Mouse (Mus musculus): ENCODE data around the gene Cdt1. TPM values are rescaled to one million over a fixed set of nuclear protein-coding genes. Genes with fewer than 3 reads are reported as not detected.

Cdt1 gene
- polyA plus RNA-seq, 1 experiment from 2014 or later: 31.0 TPM

GRCm38 (mm10) chr8:122593783-122594507 lies 26.1 kb downstream of the Cdt1 start:
- Histone ChIP-seq H3K9ac (peak overlapping the region; percentile 19; the same call in 1 of the 2 replicates), H3K27ac (replicated peaks) (no peak overlapping the region), H3K4me2 (no peak overlapping the region), H3K36me3 (peaks cover 21% of the 10 kb centered on the region), H3K27me3 (replicated peaks) (peaks cover 6% of the 10 kb centered on the region; the same call in 1 of the 2 replicates), H3K9me3 (no peaks in the 10 kb centered on the region), H3K4me3 (no peak overlapping the region), H3K4me1 (peaks cover 14% of the 10 kb centered on the region)
- ATAC-seq (ENCODE audit: extremely low read depth, insufficient number of reproducible peaks, low FRiP score, low TSS enrichment): no peak
- WGBS: 69% methylated on average over 19 of the region's 19 CpGs

- WGBS: 39% methylated on average over 4 of the region's 4 CpGs
- Histone ChIP-seq H3K4me3 (no peak overlapping the region), H3K9me3 (no peaks in the 10 kb centered on the region), H3K27ac (replicated peaks) (no peak overlapping the region), H3K4me2 (no peak overlapping the region), H3K9ac (no peak overlapping the region), H3K27me3 (replicated peaks) (peaks cover 6% of the 10 kb centered on the region; the same call in 1 of the 2 replicates), H3K36me3 (peaks cover 25% of the 10 kb centered on the region), H3K4me1 (peaks cover 18% of the 10 kb centered on the region)
- no peak for ATAC-seq (ENCODE audit: extremely low read depth, insufficient number of reproducible peaks, low FRiP score, low TSS enrichment)
These were observed 28.2 kb downstream of the Cdt1 start for GRCm38 (mm10) chr8:122596031-122596430.

DNA sequence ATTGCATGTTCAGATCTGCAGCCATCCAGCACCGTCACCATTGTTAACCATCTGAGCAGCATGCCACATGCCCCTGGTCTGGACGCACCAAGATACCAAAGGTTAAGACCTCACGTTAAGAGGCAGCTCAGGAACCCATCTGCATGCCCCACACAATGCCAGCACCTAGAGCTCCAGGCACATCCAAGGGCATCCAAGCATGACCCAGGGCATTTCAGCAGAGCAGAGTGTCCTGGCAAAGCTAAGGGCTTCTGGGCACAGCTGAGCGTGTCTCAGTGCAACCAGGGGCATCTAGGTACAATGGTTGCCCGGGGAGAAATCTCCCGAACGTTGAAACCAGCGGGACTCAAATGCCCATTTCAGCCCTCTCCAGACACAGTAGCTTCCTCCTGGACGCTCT lies 32.9 kb downstream of the Cdt1 start:
- no peak overlapping the region for H3K9ac ChIP-seq
- no peak overlapping the region for H3K4me2 ChIP-seq
- no peak for ATAC-seq (ENCODE audit: extremely low read depth, insufficient number of reproducible peaks, low FRiP score, low TSS enrichment)
- 89% methylated on average over 9 of the region's 9 CpGs for WGBS
- H3K27ac ChIP-seq (replicated peaks): no peak overlapping the region
- H3K36me3 ChIP-seq: peaks cover 20% of the 10 kb centered on the region
- H3K4me1 ChIP-seq: peaks cover 15% of the 10 kb centered on the region
- no peak overlapping the region for H3K4me3 ChIP-seq
- H3K9me3 ChIP-seq: no peaks in the 10 kb centered on the region
- H3K27me3 ChIP-seq (replicated peaks): no peaks in the 10 kb centered on the region

DNA sequence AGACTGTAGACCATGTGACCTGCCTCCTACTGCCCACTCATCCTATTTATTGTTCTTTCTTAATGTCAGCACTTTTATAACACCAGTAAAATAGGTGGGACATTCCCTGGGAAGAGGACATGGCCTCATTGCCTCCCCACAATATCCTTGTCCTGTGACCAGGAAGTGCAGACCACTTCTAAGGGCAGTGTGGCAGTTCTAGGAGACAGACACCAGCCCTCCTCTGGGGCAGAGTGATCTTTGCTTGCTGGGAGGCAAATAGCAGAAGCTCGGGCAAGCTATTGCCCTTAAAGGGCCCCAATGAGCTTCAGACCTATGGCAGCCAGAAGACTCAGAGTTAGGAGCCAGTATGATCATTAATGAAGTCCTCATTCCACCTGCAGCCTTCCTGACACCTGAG lies 36.8 kb downstream of the Cdt1 start:
- H3K9ac ChIP-seq: no peak overlapping the region
- no peak overlapping the region for H3K4me2 ChIP-seq
- 49% methylated on average over 1 of the region's 1 CpGs for WGBS
- peak overlapping the region; percentile 26 for H3K27ac ChIP-seq (replicated peaks)
- no peaks in the 10 kb centered on the region for H3K9me3 ChIP-seq
- 0 out of 2 replicates have a peak, but pooled peaks cover 2% of the 10 kb centered on the region for H3K36me3 ChIP-seq
- ATAC-seq (ENCODE audit: extremely low read depth, insufficient number of reproducible peaks, low FRiP score, low TSS enrichment): no peak
- no peaks in the 10 kb centered on the region for H3K27me3 ChIP-seq (replicated peaks)
- no peak overlapping the region for H3K4me3 ChIP-seq
- peaks cover 12% of the 10 kb centered on the region for H3K4me1 ChIP-seq

- WGBS: 49% methylated on average over 4 of the region's 4 CpGs
- no peak overlapping the region for H3K4me3 ChIP-seq
- H3K4me2 ChIP-seq: peak overlapping the region; percentile 23; the same call in 1 of the 2 replicates
- no peaks in the 10 kb centered on the region for H3K9me3 ChIP-seq
- 0 out of 2 replicates have a peak, but pooled peaks cover 2% of the 10 kb centered on the region for H3K36me3 ChIP-seq
- no peaks in the 10 kb centered on the region for H3K27me3 ChIP-seq (replicated peaks)
- peak overlapping the region; percentile 26 for H3K27ac ChIP-seq (replicated peaks)
- peak overlapping the region; percentile 5; the same call in 1 of the 2 replicates for H3K9ac ChIP-seq
- ATAC-seq (ENCODE audit: extremely low read depth, insufficient number of reproducible peaks, low FRiP score, low TSS enrichment): no peak
- peaks cover 19% of the 10 kb centered on the region for H3K4me1 ChIP-seq
These were observed 37.6 kb downstream of the Cdt1 start for GRCm38 (mm10) chr8:122605367-122605766.

- no peak for ATAC-seq (ENCODE audit: extremely low read depth, insufficient number of reproducible peaks, low FRiP score, low TSS enrichment)
- H3K27ac ChIP-seq (replicated peaks): no peak overlapping the region
- H3K4me1 ChIP-seq: peaks cover 26% of the 10 kb centered on the region
- no peak overlapping the region for H3K4me2 ChIP-seq
- H3K36me3 ChIP-seq: 0 out of 2 replicates have a peak, but pooled peaks cover 1% of the 10 kb centered on the region
- no peak overlapping the region for H3K9ac ChIP-seq
- no peak overlapping the region for H3K4me3 ChIP-seq
- 84% methylated on average over 11 of the region's 12 CpGs for WGBS
- no peaks in the 10 kb centered on the region for H3K9me3 ChIP-seq
- H3K27me3 ChIP-seq (replicated peaks): no peaks in the 10 kb centered on the region
These were observed 39.0 kb downstream of the Cdt1 start for GRCm38 (mm10) chr8:122606810-122607209.

DNA sequence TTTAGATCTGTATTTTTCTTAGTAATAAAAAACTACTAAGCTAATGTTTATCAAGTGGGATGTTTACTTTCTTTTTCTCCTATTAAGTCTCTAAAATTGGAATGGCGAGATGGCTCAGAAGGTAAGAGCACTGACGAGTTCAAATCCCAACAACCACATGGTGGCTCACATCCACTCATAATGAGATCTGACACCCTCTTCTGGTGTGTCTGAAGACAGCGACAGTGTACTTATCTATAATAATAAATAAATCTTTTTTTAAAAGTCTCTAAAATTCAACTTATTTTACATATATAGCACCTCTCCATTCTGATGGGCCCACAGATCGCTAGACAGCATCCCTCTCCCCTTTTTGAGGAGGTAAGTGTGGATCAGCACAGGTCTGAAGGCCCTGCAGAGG lies 42.4 kb downstream of the Cdt1 start:
- Histone ChIP-seq H3K36me3 (peaks cover 20% of the 10 kb centered on the region), H3K9ac (peak overlapping the region; percentile 83), H3K4me1 (peaks cover 29% of the 10 kb centered on the region), H3K9me3 (no peaks in the 10 kb centered on the region), H3K27ac (replicated peaks) (0 out of 2 replicates have a peak overlapping the region, but pooled peaks have one; percentile 28), H3K27me3 (replicated peaks) (no peaks in the 10 kb centered on the region), H3K4me2 (peak overlapping the region; percentile 86), H3K4me3 (peak overlapping the region; percentile 64)
- no peak for ATAC-seq (ENCODE audit: extremely low read depth, insufficient number of reproducible peaks, low FRiP score, low TSS enrichment)
- WGBS: 56% methylated on average over 4 of the region's 4 CpGs

DNA sequence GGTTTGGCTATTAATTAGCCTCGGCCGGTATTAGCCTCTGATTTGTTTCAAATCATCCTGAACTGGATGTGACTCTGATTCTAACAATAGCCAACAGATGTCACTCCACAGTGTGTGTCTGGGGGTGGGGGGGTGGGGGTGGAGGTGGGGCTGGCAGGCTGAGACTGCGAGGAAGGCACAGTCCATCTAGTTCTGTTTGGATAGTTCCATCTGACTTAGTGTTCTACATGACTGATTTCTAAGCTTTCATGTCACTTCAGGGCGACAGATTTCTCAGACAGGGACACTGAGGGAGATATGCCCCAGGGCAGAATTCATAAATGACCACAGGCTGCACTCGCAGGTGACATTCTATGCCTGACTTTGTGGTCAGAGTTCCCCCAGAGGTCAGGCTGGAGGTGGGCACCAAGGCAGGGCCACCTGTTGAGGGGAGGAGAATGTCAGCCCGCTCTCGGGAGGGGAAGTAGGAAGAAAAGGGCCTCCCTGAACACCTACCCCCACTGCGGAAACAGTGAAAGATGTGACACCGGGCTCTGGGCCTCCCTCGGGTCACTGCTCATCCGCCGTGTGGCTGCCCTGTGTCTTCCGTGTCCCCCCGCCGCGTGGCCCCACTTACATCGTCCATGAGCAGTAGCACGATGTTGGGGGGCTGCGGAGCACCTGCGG lies 42.9 kb downstream of the Cdt1 start:
- 4% methylated on average over 20 of the region's 20 CpGs for WGBS
- Histone ChIP-seq H3K36me3 (peaks cover 24% of the 10 kb centered on the region), H3K4me3 (peak overlapping the region; percentile 64), H3K9ac (peak overlapping the region; percentile 83), H3K4me1 (peaks cover 25% of the 10 kb centered on the region), H3K27ac (replicated peaks) (peak overlapping the region; percentile 71), H3K27me3 (replicated peaks) (no peaks in the 10 kb centered on the region), H3K9me3 (no peaks in the 10 kb centered on the region), H3K4me2 (peak overlapping the region; percentile 86)
- ATAC-seq (ENCODE audit: extremely low read depth, insufficient number of reproducible peaks, low FRiP score, low TSS enrichment): peak; percentile 2; the same call in 1 of the 2 replicates

GRCm38 (mm10) chr8:122611295-122612133 lies 43.7 kb downstream of the Cdt1 start, which contains the start of the genes Galns and Trappc2l:
Galns (minus strand) TSS chr8:122611463.
Trappc2l (plus strand) TSS chr8:122611640.
- peaks cover 32% of the 10 kb centered on the region for H3K4me1 ChIP-seq
- H3K27me3 ChIP-seq (replicated peaks): no peaks in the 10 kb centered on the region
- H3K4me3 ChIP-seq: peak within 1 kb of the TSS; percentile 64
- H3K27ac ChIP-seq (replicated peaks): peak within 1 kb of the TSS; percentile 89
- H3K9ac ChIP-seq: peak within 1 kb of the TSS; percentile 87
- WGBS: under 1% methylated on average over 57 of the region's 57 CpGs
- H3K9me3 ChIP-seq: no peaks in the 10 kb centered on the region
- ATAC-seq (ENCODE audit: extremely low read depth, insufficient number of reproducible peaks, low FRiP score, low TSS enrichment): peak; percentile 99
- H3K4me2 ChIP-seq: peak within 1 kb of the TSS; percentile 86
- H3K36me3 ChIP-seq: peaks cover 24% of the 10 kb centered on the region

GRCm38 (mm10) chr8:122616181-122616905 lies 48.5 kb downstream of the Cdt1 start:
- peaks cover 30% of the 10 kb centered on the region for H3K4me1 ChIP-seq
- WGBS: 52% methylated on average over 9 of the region's 9 CpGs
- H3K9ac ChIP-seq: peak overlapping the region; percentile 14; the same call in 1 of the 2 replicates
- H3K9me3 ChIP-seq: no peaks in the 10 kb centered on the region
- no peak overlapping the region for H3K27ac ChIP-seq (replicated peaks)
- H3K4me3 ChIP-seq: no peak overlapping the region
- peaks cover 24% of the 10 kb centered on the region for H3K36me3 ChIP-seq
- H3K27me3 ChIP-seq (replicated peaks): no peaks in the 10 kb centered on the region; the same call in 1 of the 2 replicates
- H3K4me2 ChIP-seq: no peak overlapping the region
- ATAC-seq (ENCODE audit: extremely low read depth, insufficient number of reproducible peaks, low FRiP score, low TSS enrichment): no peak
